Mouse (Mus musculus): ENCODE data around the gene 3110070M22Rik. TPM values are rescaled to one million over a fixed set of nuclear protein-coding genes. Genes with fewer than 3 reads are reported as not detected.

The 3110070M22Rik gene
- polyA plus RNA-seq (2017; shearing (Covaris generic)): not detected

DNA sequence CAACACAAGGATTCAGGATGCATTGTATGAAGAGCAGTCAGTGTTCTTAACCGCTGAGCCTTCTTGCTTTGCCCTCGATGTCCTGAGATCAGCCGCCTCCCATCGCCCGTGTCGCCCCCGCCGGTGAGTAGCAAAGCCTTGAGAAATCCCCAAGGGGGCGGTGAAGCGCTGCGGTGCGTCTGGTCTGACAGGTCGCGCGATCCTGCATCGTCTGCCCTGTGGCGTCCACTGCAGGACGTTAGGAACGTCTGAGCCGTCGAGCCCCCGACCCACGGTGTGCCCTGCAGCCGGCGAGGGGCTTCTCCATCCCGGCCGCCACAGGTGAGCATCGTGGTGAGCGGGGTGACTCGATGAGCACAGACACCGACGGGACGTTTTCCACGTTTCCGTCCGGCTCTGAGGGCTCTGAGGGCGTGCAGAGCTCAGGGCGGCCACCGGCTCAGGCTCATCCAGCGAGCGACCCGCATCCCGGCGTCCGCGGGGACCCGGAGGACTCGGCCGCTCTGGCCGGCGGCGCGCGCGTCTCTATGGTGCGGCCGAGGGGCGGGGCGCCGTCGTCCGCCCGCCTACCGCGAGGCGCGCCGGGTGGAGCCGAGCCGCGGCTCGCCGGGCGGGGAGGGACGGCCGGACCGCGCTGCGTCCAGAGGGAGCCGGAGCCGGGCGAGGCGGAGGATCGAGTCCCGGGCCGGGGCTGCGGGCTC lies at the start of gene 3110070M22Rik, which contains the start of gene Tmem267:
Gene 3110070M22Rik (minus strand): TSS at position 504 of the 701 bp plus-strand sequence.
Gene Tmem267 (plus strand): TSS at position 160 of the 701 bp plus-strand sequence.

DNA sequence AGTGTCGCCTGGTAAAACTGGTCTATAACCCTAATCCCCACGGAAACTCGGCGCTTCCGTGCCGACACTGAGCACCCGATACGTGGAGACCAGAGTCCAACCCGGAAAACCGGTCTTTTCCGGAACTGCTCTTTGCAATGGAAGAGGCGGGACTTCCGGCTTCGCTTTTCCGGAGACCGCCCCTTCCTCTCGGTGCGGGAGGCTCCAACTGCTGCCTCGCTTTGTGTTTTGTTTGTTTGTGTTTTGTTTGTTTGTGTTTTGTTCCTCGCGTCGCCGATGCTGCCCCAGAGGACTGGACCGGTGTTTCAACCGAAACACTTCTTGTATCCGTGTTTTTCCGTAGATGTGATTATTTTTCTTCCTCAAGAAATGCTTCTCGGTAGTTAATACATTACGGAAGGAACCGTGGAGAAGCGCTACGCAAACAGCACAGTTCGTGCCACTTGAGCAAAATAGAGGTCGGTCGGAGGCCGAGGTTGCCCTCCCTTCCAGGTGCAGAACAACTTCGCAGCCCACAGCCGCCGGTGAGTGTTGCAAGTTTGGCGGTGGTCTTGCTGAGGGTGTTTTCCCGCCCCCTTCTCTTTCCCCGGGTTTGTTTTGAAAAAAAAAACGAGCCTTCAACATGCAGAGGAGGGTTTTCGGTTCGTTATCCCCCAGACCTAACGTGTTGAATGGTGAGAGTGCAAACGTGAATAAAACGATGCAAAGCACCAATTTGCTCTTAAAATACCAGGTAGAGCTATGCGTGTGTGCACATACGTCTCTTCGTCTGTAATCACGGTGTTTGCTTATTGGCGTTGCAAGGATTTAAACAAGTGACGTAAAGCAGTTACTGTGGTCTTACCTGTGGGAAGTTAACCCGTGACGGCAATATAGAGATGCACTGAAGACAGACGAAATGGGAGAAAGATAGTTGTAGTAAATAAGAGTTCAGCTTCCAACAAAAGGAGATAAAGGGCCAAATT lies 25.3 kb downstream of the 3110070M22Rik start, which contains the start of gene 4833420G17Rik:
Gene 4833420G17Rik (plus strand): TSS at position 173 of the 965 bp plus-strand sequence.

Other genes starting within 250 kb of the 3110070M22Rik start
- 14.5 TPM for gene Paip1, start 59.8 kb downstream of the 3110070M22Rik start, polyA plus RNA-seq (2017; shearing (Covaris generic))
- 79.7 TPM for gene 4833420G17Rik, start 25.6 kb downstream of the 3110070M22Rik start, polyA plus RNA-seq (2017; shearing (Covaris generic))
- gene Tmem267, start 344 bp downstream of the 3110070M22Rik start, polyA plus RNA-seq (2017; shearing (Covaris generic)): 1.2 TPM
- gene Ccl28, start 135.4 kb upstream of the 3110070M22Rik start, polyA plus RNA-seq (2017; shearing (Covaris generic)): 0.17 TPM
- gene Hmgcs1, start 202.0 kb upstream of the 3110070M22Rik start, polyA plus RNA-seq (2017; shearing (Covaris generic)): 56.4 TPM

All from effector memory CD4-positive, alpha-beta T cell, adult 7 months (primary cell).